Mouse (Mus musculus): ENCODE results near the gene Gm45799.

Gene Gm45799

DNA sequence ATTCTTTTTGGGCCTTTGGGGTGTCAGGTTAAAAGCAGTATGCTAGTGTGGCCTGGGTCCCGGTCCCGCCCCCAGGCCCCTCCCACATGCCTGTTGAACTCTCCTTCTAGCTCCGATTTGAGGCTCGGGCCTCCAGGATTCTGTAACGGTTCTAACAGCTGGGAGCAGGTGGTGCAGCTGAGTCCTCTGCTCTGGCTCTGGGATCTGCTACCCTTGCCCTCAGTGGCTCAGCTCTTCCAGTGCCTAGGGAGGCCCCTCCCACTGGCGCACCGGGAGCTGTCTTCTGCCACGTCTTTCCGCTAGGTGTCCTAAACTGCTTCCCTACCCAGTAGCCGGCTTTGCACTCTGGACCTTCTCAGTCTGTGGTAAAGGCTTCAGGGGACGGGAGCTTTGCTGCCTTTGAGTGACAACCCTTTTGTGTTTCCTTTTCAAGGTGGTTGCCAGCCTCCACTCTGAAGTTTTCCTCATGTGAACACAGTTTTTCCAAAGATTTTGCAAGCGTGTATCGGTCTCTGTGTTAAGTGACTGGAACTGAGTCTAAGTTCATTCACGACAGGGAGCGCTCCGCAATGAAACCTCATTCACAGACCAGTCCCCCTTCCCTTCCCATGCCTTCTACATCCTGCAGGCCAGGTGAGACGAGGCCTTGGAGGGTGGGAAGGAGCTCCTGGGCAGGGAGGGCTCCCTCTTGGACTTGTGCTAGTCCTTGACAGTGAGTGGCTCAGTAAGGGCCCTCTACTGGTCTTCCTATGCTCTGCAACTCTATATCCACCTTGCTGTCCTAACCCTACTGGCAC is 10.5 kb downstream of the Gm45799 start, which contains the start of gene Dnhd1:
Gene Dnhd1, plus strand, starts transcription at position 189 of the 797 bp plus-strand sequence.
- DNase-seq, result peak; percentile 85

DNA sequence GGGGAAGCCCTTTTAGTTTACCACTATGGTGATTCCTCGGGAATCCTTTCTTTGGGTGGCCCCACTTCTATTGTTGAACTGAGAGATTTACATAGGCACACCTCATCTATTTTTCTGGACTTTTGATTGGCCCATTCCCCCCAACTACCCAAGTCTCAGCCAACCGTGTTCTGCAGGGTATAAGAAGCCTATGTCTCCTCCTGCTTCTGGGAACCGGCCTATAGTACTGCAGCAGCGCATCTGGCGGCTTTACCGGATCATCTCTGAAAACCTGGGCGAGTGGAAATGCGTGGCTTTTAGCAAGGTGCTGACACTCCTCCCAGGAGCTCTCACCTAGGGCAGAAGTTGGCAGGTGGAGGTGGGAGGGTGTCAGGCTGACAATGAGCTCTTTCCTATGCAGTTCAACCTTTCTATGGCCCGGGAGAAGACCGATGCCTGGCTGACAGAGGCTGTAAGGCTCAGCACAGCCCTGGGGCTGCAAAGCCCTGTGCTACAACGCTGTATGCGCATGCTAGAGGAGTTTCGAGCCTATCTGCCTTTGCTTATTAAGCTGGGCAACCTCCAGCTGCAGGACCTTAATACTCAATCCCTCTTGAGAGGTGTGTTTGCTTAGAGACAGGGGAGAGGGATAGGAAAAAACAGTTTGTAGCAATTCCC is 45.3 kb downstream of the Gm45799 start:
- peak; percentile 21 for DNase-seq

DNA sequence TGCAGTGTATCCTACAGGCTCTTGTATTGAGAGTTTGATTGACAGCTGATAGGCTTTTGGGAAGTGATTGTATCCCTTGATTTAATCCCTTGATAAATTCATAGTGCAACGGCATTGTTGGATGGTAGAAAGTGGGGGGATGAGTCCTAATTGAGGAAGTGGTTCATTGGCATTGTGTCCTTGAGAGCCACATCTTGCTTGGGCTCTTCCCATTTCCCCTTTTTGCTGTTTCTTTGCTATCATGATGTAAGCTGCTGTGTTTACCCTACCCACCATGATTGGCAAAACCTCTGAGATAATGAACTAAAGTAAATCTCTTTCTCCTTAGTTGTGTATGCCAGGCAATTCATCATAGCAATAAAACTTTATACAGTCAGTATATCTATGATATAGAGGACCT is 50.5 kb downstream of the Gm45799 start:
- DNase-seq, result no peak

DNA sequence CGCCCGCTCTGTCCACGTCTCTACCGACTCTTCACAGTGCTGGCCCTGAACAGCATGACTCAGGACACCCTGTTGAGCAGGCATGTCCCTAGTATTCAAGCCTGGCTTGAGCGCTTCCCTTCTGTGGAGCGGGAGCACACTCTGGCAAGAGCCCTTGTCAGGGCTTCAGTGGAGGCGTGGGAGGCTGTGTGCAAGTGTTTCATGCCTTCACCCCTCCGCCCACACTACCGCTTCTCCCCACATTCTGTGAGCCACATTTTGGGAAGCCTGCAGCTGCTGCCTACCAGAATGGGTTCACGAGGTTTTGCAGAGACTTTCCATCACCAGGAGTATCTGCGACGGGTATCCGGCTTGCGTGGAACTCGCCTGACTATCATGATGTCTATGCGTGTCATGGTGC is 62.8 kb downstream of the Gm45799 start:
- DNase-seq, result no peak

DNA sequence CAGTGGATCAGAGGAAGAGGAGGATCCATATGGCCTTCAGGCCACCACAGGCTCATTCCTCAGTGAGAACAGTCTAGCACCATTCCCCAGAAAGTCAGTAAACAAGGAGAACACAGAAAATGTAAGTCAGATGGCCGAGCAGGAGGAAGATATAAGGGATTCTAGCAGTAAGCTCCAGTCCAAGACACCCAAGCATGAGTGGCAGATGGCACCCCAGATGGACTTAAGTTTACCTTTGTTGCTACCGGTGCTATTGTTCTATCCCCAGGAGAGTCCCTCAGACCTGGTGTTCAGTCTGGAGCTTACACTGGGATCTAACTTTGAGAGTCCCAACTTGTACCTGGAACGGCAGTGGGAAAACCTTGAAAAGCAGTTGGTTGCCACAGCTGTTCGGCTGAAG is 63.5 kb downstream of the Gm45799 start:
- DNase-seq, result no peak

DNA sequence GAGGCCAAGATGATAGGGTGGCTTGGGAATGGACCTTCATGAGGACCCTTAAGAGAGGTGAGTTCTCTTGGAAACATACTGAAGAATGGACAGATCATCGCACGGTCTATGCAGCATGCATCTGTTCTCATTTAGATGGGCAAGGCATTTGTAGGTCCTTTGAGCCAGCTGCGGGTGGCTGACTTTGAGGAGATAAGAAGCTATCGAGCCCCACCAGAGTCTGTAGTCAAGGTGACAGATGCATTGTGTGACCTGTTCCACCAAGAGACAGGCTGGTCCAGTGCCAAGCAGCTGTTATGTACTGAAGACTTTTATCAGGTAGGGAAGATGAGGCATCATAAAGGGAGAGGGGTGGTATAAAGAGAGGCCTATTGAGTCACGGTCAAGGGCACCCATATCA is 68.4 kb downstream of the Gm45799 start:
- DNase-seq, result no peak

DNA sequence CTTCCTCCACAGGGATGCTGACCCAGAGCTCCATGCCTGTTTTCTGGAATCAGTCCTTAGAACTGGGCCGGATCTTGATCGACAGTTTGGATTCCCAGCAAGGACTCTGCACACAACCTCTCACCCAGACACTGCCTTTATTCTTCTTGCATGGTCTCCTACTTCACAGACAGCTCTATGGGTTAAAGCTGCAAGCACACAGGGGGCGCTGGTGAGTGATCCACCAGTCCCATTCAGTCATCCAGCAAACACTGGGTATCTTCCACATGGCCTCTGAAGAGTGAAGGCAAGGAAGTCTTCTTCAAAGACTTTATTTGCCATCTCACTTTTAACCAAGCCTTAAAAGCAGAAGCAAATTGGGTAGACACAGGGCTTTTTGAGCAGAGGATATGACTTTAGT is 75.0 kb downstream of the Gm45799 start:
- no peak for DNase-seq

DNA sequence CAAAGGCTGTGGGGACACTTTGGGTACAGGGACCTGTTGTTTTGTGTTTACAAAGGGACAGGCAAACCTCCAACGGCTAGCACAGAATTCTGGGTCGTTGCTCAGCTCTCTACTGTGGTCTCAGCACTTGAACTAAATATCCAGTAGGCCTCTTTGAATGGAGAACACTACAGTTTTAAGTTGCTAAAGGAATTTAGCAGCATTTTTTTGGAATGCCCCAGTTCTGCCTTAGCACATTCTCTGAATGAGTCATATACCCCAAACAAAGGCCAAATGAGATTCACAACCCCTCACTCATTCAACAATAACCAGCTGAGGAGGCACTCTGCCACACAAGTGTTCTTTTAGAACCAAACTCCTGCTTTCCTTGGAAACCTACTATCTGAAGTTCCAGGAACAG is 81.6 kb downstream of the Gm45799 start:
- no peak for DNase-seq

DNA sequence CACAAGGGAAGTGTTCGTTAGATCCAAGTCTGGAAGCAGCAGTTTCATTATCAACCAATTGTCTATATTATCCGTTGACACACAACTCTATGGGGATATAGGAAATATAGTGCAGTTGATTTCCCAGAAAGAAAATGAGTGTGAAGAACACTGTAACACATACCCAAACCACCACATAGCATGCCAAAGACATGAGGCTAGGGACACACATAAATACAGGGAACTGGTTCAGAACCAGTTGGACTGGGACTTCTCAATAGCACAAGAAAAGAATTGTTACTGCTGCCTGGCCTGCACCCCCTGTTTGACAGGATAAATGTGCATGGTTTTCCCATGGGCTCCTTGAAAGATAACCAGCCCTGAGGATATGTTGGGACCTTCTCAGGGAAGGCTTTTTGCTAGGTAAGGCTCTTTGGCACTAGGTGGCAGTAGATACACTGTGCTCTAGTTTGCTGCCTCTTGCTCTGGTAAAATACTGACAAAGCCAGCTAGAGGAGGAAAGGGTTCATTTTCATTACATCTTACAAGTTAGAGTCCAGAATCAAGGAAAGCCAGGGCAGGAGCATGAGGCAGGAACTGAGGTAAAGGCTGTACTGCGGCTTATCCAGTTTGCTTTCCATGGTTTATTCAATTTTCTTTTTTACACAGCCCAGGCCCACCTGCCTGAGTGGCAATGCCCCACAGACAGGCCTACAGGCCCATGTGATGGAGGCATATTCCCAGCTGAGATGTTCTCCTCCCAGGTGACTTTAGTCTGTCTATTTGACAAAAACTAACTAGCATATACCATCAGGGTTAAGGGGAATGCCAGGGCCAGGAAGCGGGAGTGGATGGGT is 86.0 kb downstream of the Gm45799 start:
- DNase-seq, result peak; percentile 81

DNA sequence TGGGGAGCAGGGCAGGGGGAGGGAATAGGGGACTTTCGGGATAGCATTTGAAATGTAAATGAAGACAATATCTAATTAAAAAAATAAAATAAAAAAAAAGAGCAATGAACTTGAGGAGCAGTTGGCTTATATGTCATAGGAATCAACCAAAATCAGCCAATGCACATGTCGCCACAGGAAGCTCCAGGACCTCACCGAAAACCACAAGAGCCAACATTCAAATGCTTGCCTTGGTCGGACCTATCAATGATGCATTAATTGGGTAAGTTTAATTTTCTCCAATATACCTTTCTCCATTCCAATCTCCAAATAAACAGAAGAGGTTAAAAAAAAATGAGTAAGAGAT is 86.6 kb downstream of the Gm45799 start:
- no peak for DNase-seq

DNA sequence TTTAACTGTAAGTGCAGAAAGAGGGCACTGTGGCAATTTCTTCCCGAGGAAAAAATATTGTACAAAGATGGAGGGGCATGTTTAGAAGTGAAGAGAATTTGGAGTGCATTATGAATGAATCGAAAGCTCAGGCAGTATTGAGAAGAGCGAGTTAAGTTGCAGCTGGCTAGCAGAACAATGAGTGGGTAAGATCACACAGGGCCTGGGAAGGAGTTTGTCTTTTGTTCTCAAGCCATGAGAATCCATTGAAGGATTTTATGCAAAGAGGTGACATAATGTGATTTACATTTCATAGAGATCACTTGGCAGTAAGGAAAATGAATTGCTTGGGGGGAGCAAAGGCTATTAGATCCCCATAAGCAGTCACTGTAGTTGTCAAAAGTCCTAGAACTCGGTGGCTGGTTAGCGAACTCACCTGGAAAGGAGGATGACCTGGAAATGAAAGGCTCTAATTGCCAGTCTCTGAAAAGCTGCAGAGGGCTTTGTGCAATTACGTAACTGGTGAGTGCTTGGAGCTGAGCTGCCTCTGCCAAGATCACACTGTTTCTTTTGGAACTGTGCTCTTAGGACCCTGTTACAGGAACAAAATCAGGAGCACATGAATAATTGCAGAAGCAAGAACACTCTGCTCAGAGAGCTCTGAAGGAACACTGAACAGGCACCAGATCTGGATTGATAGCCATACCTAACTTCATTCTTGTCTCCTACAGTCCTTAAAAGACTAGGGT is 88.5 kb downstream of the Gm45799 start:
- DNase-seq, result no peak

DNA sequence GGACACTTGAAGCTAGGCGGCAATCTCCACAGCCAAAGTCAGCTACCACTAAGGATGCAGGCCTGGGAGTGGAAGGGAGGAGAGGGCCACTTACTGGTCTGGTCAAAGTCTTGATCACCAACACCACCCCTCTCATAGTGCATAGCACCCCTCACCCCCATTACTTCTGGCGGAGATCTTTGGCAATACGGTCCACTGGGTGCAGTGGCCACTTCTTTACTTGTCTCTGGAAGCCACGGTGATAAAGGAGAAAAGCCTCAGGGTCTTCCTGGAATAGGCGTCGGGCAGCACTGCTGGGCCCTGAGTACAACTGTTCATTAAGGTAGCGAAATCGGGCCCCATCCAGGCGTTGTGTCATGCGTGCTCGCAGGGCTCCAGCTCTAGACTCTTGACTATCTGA is 93.5 kb downstream of the Gm45799 start:
- DNase-seq, result no peak
